Mouse (Mus musculus) embryonic facial prominence, embryonic 11.5 days (tissue): ENCODE data around the gene Maco1. TPM values are rescaled to one million over a fixed set of nuclear protein-coding genes. Genes with fewer than 3 reads are reported as not detected.

Source experiments
- ATAC-seq: fragments of 200-750 bp; cut with Nextera tagmentation; replicated peaks from 2 replicates; pipeline ENCODE4 v1.8.0; 2017; ENCODE audit warnings: low read depth; ENCODE audit not compliant: insufficient number of reproducible peaks, low FRiP score, low TSS enrichment
- DNase-seq: peaks from one replicate; pipeline ENCODE4 v3.0.0-alpha.2; 2015; ENCODE audit warnings: low spot score
- H3K27ac ChIP-seq: fragments of 300-500 bp; sonication (generic); replicated peaks from 2 replicates; pipeline ENCODE4 v1.5.1; 2014; ENCODE audit warnings: mild to moderate bottlenecking, low read depth, low read length, control low read depth
- H3K27me3 ChIP-seq: fragments of 300-500 bp; sonication (generic); 2 replicates; pipeline ENCODE4 v1.6.1; 2014; ENCODE audit warnings: mild to moderate bottlenecking, low read length, moderate library complexity, mixed read lengths; ENCODE audit not compliant: control insufficient read depth, insufficient read depth
- H3K36me3 ChIP-seq: fragments of 300-500 bp; sonication (generic); replicated peaks from 2 replicates; pipeline ENCODE4 v1.6.1; 2014; ENCODE audit warnings: low read depth, mild to moderate bottlenecking, low read length, moderate library complexity, mixed read lengths; ENCODE audit not compliant: control insufficient read depth, insufficient read depth
- H3K4me1 ChIP-seq: fragments of 300-500 bp; sonication (generic); 2 replicates; pipeline ENCODE4 v1.6.1; 2014; ENCODE audit warnings: low read length, mixed read lengths; ENCODE audit not compliant: control insufficient read depth, insufficient read depth
- H3K4me2 ChIP-seq: fragments of 300-500 bp; sonication (generic); 2 replicates; pipeline ENCODE4 v1.6.1; 2014; ENCODE audit warnings: low read depth, mild to moderate bottlenecking, control low read depth, low read length, moderate library complexity
- H3K4me3 ChIP-seq: fragments of 300-500 bp; sonication (generic); 2 replicates; pipeline ENCODE4 v1.5.1; 2014; ENCODE audit warnings: low read depth, low read length, control low read depth
- H3K9ac ChIP-seq: fragments of 300-500 bp; sonication (generic); replicated peaks from 2 replicates; pipeline ENCODE4 v1.6.1; 2014; ENCODE audit warnings: mild to moderate bottlenecking, control low read depth, low read length
- H3K9me3 ChIP-seq: fragments of 300-500 bp; sonication (generic); replicated peaks from 2 replicates; pipeline ENCODE4 v1.6.1; 2016; ENCODE audit warnings: mild to moderate bottlenecking, low read length, inconsistent platforms, mixed read lengths; ENCODE audit not compliant: control insufficient read depth
- WGBS: fragments of 180-500 bp; shearing (Covaris S2); extraction: QIAGEN DNeasy Blood & Tissue Kit; methylation state at CpG from one replicate; pipeline ENCODE4 v1.1.7; 2014; 5-methylcytosine and 5-hydroxymethylcytosine counted together
- polyA plus RNA-seq: library from polyadenylated mRNA; unstranded; fragments of >200 nt; fragmentation: Nextera tagmentation; extraction: Ambion mirVana; gene quantifications from 2 replicates; pipeline ENCODE4 v1.2.1, GENCODE M21; 2014

Maco1 gene
- polyA plus RNA-seq, 1 experiment from 2014 or later, result 47.0 TPM

DNA sequence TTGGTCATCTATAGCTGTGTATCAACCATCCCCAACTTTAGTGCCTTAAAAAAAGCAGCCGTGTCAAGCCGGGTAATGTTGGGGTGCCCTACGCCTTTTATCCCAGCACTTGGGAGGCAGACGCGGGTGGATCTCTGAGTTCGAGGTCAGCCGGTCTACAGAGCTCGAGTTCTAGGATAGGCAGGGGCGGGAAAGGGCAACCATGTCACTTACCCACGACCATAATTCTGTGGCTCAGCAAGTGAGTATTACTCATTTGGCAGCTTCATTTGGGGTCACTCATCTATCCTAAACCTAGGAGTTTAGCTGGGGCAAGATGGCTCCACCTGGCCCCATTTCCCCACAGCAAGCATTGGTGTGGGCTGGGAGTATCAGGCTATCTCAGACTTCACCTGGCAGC is 14.9 kb upstream of the Maco1 start:
- 84% methylated on average over 10 of the region's 10 CpGs for WGBS
- Histone ChIP-seq H3K9me3 (no peaks in the 10 kb centered on the region), H3K27me3 (0 out of 2 replicates have a peak, but pooled peaks cover 5% of the 10 kb centered on the region), H3K9ac (no peak overlapping the region), H3K4me2 (no peak overlapping the region), H3K36me3 (no peaks in the 10 kb centered on the region), H3K4me1 (no peaks in the 10 kb centered on the region; the same call in 1 of the 2 replicates), H3K4me3 (no peak overlapping the region), H3K27ac (no peak overlapping the region)
- DNase-seq, result no peak
- ATAC-seq, result no peak

DNA sequence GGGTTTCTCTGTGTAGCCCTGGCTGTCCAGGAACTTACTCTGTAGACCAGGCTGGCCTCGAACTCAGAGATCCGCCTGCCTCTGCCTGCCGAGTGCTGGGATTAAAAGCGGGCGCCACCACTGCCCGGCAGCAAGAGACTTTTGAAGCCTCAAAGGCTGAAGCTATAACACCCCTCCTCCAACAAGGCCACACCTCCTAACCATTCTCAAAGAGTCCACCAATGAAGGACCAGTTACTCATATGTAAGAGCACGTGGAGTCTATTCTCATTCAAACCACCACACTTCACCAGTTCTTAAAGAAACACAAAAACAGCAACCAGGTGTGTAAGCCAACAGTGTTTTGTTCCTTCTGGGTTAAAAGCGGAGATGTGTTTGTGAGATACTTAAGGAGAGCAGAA is 14.5 kb upstream of the Maco1 start:
- no peaks in the 10 kb centered on the region; the same call in 1 of the 2 replicates for H3K4me1 ChIP-seq
- H3K27ac ChIP-seq, result no peak overlapping the region
- H3K9ac ChIP-seq, result no peak overlapping the region
- H3K9me3 ChIP-seq, result no peaks in the 10 kb centered on the region
- H3K36me3 ChIP-seq, result no peaks in the 10 kb centered on the region
- ATAC-seq, result no peak
- H3K4me2 ChIP-seq, result no peak overlapping the region
- no peak overlapping the region for H3K4me3 ChIP-seq
- DNase-seq, result no peak
- 0 out of 2 replicates have a peak, but pooled peaks cover 5% of the 10 kb centered on the region for H3K27me3 ChIP-seq
- 88% methylated on average over 8 of the region's 8 CpGs for WGBS

DNA sequence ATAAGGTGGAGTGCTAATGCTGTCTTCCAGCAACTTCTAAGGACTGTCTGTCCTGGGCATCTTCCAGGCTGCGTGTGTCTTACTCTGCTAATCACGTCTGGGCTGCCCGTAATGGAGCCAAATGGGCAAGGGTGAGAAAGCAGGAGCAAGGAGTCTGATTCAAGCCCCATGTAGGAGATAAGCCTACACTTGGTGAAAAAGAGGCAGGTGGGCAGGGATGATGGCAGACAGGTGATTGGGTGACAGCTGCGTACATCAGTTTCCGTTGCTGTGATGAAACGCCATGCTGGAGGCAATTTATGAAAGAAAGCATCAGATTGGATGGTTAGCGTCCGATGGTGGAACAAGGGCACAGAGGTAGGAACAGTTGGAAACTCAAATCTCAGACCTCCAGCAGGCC is 14.1 kb upstream of the Maco1 start:
- no peak for ATAC-seq
- Histone ChIP-seq H3K4me2 (no peak overlapping the region), H3K27ac (no peak overlapping the region), H3K9me3 (no peaks in the 10 kb centered on the region), H3K27me3 (0 out of 2 replicates have a peak, but pooled peaks cover 5% of the 10 kb centered on the region), H3K36me3 (no peaks in the 10 kb centered on the region), H3K9ac (no peak overlapping the region), H3K4me3 (no peak overlapping the region), H3K4me1 (no peaks in the 10 kb centered on the region; the same call in 1 of the 2 replicates)
- WGBS, result 94% methylated on average over 8 of the region's 8 CpGs
- no peak for DNase-seq

DNA sequence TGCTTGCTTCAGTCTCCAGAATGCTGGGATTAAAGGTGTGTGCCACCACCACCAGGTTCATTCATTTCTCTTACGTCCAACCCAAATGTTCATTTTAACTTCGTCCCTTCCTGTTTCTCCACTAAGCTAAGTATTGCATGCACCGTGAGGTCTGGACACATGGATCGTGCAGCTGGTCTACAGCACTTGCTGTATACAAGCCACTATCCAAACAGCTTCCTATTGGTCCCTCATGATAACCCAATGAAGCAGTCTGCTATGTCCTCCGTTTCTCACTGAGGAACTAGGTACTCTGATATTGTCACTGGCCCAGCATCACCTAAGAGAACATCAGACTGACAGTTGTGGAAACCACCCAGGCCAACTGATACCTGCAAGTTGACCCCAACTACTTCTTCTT is 12.6 kb upstream of the Maco1 start:
- H3K9me3 ChIP-seq, result no peaks in the 10 kb centered on the region
- 89% methylated on average over 5 of the region's 5 CpGs for WGBS
- H3K27me3 ChIP-seq, result 0 out of 2 replicates have a peak, but pooled peaks cover 5% of the 10 kb centered on the region
- H3K36me3 ChIP-seq, result no peaks in the 10 kb centered on the region
- no peaks in the 10 kb centered on the region; the same call in 1 of the 2 replicates for H3K4me1 ChIP-seq
- DNase-seq (no peak), ATAC-seq (no peak)
- no peak overlapping the region for H3K4me2 ChIP-seq
- no peak overlapping the region for H3K9ac ChIP-seq
- H3K27ac ChIP-seq, result no peak overlapping the region
- H3K4me3 ChIP-seq, result no peak overlapping the region

DNA sequence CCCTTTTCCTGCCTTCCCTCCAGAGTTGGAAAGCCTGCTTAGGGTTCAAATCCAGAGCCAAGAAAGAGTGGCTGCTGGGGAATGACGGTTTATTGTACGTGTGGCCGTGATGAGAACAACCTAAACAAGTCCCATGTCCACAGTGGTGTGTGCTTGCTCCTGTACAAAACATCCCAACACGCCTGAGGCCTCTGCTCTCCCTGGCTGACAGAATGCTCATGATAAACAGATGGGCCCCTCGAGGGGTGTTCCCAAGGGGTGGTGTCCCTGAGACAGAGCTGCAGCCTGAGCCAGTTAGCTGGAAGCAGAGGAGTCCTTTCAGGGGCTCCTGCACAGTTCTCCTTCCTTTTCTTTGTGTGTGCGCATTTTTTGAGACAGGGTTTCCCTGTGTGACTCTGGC is 12.2 kb upstream of the Maco1 start:
- peaks cover 5% of the 10 kb centered on the region; the same call in 1 of the 2 replicates for H3K27me3 ChIP-seq
- no peak for ATAC-seq
- H3K27ac ChIP-seq, result no peak overlapping the region
- 69% methylated on average over 6 of the region's 6 CpGs for WGBS
- H3K4me2 ChIP-seq, result no peak overlapping the region
- DNase-seq, result no peak
- H3K4me1 ChIP-seq, result no peaks in the 10 kb centered on the region; the same call in 1 of the 2 replicates
- H3K9ac ChIP-seq, result no peak overlapping the region
- H3K36me3 ChIP-seq, result no peaks in the 10 kb centered on the region
- H3K4me3 ChIP-seq, result no peak overlapping the region
- no peaks in the 10 kb centered on the region for H3K9me3 ChIP-seq

DNA sequence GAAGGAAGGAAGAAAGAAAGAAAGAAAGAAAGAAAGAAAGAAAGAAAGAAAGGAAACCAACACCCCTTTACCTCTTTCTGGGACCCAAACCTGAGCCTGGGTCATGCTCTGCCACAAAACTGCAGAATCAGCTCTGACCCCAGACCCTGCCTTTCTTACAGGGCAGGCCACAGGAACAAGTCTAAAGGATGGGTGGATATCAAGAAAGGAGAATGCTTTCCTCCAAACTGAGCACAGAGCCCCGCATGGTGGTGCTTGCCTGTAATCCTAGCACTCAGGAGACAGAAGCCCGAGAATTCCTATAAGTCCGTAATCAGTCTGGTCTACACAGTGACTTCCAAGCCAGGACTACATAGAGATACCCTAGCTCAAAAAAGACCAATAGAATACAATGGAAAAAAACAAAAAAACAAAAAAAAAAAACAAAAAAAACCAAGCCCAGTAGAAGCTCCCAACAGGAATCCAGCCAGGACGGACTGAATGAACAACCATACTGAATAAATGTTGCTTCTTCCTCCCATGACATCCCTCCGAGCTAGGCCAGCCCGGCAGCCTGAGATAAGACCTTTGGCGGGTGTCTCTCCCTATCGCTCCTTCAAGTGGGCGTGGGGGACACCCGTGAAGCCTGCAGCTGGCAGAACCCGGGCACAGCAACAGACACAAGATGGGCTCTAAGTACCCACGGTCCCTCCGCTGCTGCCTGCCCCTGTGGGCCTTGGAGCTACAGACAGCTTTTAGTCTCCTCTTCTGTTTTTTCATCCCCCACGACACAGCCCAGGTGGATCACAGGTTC is 11.0 kb upstream of the Maco1 start, which contains the start of gene Rhd:
Rhd (plus strand) TSS at position 600 of the 793 bp plus-strand sequence.
- Histone ChIP-seq H3K9me3 (no peaks in the 10 kb centered on the region), H3K9ac (no peak within 1 kb of the TSS), H3K4me1 (no peaks in the 10 kb centered on the region; the same call in 1 of the 2 replicates), H3K36me3 (no peaks in the 10 kb centered on the region), H3K4me2 (no peak within 1 kb of the TSS), H3K27me3 (peaks cover 5% of the 10 kb centered on the region; the same call in 1 of the 2 replicates), H3K4me3 (no peak within 1 kb of the TSS), H3K27ac (no peak within 1 kb of the TSS)
- ATAC-seq (no peak), DNase-seq (no peak)
- WGBS, result 68% methylated on average over 14 of the region's 14 CpGs

DNA sequence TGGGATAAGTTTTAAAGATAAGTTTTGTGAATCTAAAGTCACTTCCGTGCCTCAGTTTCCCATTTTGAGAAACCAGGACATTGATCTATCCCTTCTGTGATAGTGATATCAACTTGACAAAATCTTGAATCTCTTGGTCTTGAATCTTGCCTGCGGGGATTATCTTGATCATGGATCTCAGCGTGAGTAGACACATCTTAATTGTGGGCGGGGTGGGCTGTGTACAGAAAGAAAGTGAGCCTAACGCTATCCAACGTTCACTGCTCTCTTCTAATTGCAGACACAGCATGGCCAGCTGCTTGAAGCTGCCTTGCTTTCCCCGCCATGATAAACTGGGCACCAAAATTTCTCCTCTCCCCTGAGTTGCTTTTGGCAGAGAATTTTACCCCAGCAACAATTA is 9.9 kb upstream of the Maco1 start:
- Histone ChIP-seq H3K4me1 (no peaks in the 10 kb centered on the region), H3K4me2 (no peak overlapping the region), H3K4me3 (no peak overlapping the region), H3K36me3 (no peaks in the 10 kb centered on the region), H3K9ac (no peak overlapping the region), H3K27ac (no peak overlapping the region), H3K9me3 (no peaks in the 10 kb centered on the region), H3K27me3 (no peaks in the 10 kb centered on the region; the same call in 1 of the 2 replicates)
- no peak for ATAC-seq
- DNase-seq, result no peak
- 79% methylated on average over 7 of the region's 7 CpGs for WGBS

DNA sequence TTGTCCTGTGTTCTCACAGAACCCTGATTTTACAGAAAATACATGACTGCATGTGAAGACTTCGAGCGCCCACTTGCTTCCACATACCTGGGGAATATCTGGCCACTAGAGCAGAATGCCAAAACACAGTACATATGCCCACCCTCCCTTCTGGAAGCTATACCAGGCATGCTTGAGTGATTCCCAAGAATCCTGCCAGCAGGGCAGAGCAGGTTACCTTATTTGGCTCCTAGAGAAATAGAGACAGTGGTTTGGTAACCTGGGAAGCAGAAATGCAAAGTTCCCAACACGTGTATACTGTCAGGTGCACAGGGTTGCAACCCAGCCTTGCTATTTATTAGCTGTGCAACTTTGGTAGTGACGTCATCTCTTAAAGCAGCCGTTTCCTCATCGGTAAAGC is 8.7 kb upstream of the Maco1 start:
- WGBS, result 82% methylated on average over 6 of the region's 6 CpGs

More for the DNA sequence above, 8.7 kb upstream of the Maco1 start:
- H3K9ac ChIP-seq, result no peak overlapping the region
- no peak overlapping the region for H3K4me2 ChIP-seq
- no peak overlapping the region for H3K27ac ChIP-seq
- H3K4me3 ChIP-seq, result no peak overlapping the region
- ATAC-seq (no peak), DNase-seq (no peak)
- H3K9me3 ChIP-seq, result no peaks in the 10 kb centered on the region
- H3K36me3 ChIP-seq, result no peaks in the 10 kb centered on the region
- H3K4me1 ChIP-seq, result no peaks in the 10 kb centered on the region
- no peaks in the 10 kb centered on the region; the same call in 1 of the 2 replicates for H3K27me3 ChIP-seq
